Mouse (Mus musculus): Measurements from ENCODE around the gene Cse1l. TPM values are rescaled to one million over a fixed set of nuclear protein-coding genes. Genes with fewer than 3 reads are reported as not detected.

Gene Cse1l
- 33.9 and 41.5 TPM in 2 replicates for polyA plus RNA-seq (2012; rRNA removed)

GRCm38 (mm10) chr2:166905711-166906522, at the start of gene Cse1l:
Cse1l (plus strand) TSS chr2:166906040.

Other genes with a start within 250 kb of the Cse1l start
- gene Prex1, start 192.2 kb upstream of the Cse1l start, polyA plus RNA-seq (2012; rRNA removed): 8.6 and 10.4 TPM in 2 replicates
- gene Trp53rkb, start 113.5 kb upstream of the Cse1l start, polyA plus RNA-seq (2012; rRNA removed): 2.6 and 2.8 TPM in 2 replicates
- gene Arfgef2, start 100.5 kb upstream of the Cse1l start, polyA plus RNA-seq (2012; rRNA removed): 4.8 and 6.1 TPM in 2 replicates
- 9.8 and 12.1 TPM in 2 replicates for gene Stau1, start 90.3 kb downstream of the Cse1l start, polyA plus RNA-seq (2012; rRNA removed)
- 39.4 and 41.2 TPM in 2 replicates for gene Ddx27, start 109.2 kb downstream of the Cse1l start, polyA plus RNA-seq (2012; rRNA removed)
- 6.2 and 8.8 TPM in 2 replicates for gene Znfx1, start 157.0 kb downstream of the Cse1l start, polyA plus RNA-seq (2012; rRNA removed)

Measured in liver, embryonic 14 days (tissue).